Mouse (Mus musculus) midbrain, embryonic 14.5 days (tissue): ENCODE measurements around the gene Ephx3. TPM values are rescaled to one million over a fixed set of nuclear protein-coding genes. Genes with fewer than 3 reads are reported as not detected.

Source experiments
- ATAC-seq: fragments of 200-750 bp; cut with Nextera tagmentation; 2 replicates; pipeline ENCODE4 v1.8.0; 2017; ENCODE audit warnings: moderate number of reproducible peaks, moderate library complexity; ENCODE audit not compliant: low FRiP score, low TSS enrichment
- DNase-seq: peaks from one replicate; pipeline ENCODE4 v3.0.0-alpha.2; 2015
- H3K27ac ChIP-seq: fragments of 300-500 bp; sonication (generic); replicated peaks from 2 replicates; pipeline ENCODE4 v1.5.1; 2014; ENCODE audit warnings: mild to moderate bottlenecking, low read depth, low read length, moderate library complexity
- H3K27me3 ChIP-seq: fragments of 300-500 bp; sonication (generic); 2 replicates; pipeline ENCODE4 v1.6.1; 2014; ENCODE audit warnings: low read length, control low read depth, mixed read lengths; ENCODE audit not compliant: control insufficient read depth, insufficient read depth
- H3K36me3 ChIP-seq: fragments of 300-500 bp; sonication (generic); 2 replicates; pipeline ENCODE4 v1.6.1; 2014; ENCODE audit warnings: low read length, control low read depth; ENCODE audit not compliant: control insufficient read depth, insufficient read depth
- H3K4me1 ChIP-seq: fragments of 300-500 bp; sonication (generic); 2 replicates; pipeline ENCODE4 v1.6.1; 2014; ENCODE audit warnings: mild to moderate bottlenecking, antibody characterized with exemption, low read length, control low read depth; ENCODE audit not compliant: control insufficient read depth, insufficient read depth
- H3K4me2 ChIP-seq: fragments of 300-500 bp; sonication (generic); 2 replicates; pipeline ENCODE4 v1.6.1; 2014; ENCODE audit warnings: mild to moderate bottlenecking, low read length, moderate library complexity
- H3K4me3 ChIP-seq: fragments of 300-500 bp; sonication (generic); replicated peaks from 2 replicates; pipeline ENCODE4 v1.5.1; 2014; ENCODE audit warnings: low read depth, low read length
- H3K9ac ChIP-seq: fragments of 300-500 bp; sonication (generic); replicated peaks from 2 replicates; pipeline ENCODE4 v1.6.1; 2014; ENCODE audit warnings: mild to moderate bottlenecking, low read length, moderate library complexity
- H3K9me3 ChIP-seq: fragments of 300-500 bp; sonication (generic); 2 replicates; pipeline ENCODE4 v1.6.1; 2016; ENCODE audit warnings: low read length, control low read depth, mixed read lengths; ENCODE audit not compliant: control insufficient read depth
- WGBS: fragments of 180-500 bp; shearing (Covaris S2); extraction: QIAGEN DNeasy Blood & Tissue Kit; methylation state at CpG from one replicate; pipeline ENCODE4 v1.1.7; 2014; 5-methylcytosine and 5-hydroxymethylcytosine counted together
- polyA plus RNA-seq: library from polyadenylated mRNA; unstranded; fragments of >200 nt; fragmentation: Nextera tagmentation; extraction: Ambion mirVana; gene quantifications from 2 replicates; pipeline ENCODE4 v1.2.1, GENCODE M21; 2014

Gene Ephx3
- polyA plus RNA-seq, 1 experiment from 2014 or later = not detected

GRCm38 (mm10) chr17:32209752-32210151 is 20.4 kb upstream of the Ephx3 start:
- H3K4me1 ChIP-seq = no peaks in the 10 kb centered on the region
- ATAC-seq (no peak), DNase-seq (peak; percentile 84)
- no peak overlapping the region for H3K27ac ChIP-seq
- peaks cover 92% of the 10 kb centered on the region for H3K36me3 ChIP-seq
- H3K9ac ChIP-seq = no peak overlapping the region
- H3K27me3 ChIP-seq = no peaks in the 10 kb centered on the region
- no peak overlapping the region for H3K4me3 ChIP-seq
- 30% methylated on average over 3 of the region's 3 CpGs for WGBS
- H3K4me2 ChIP-seq = no peak overlapping the region
- H3K9me3 ChIP-seq = no peaks in the 10 kb centered on the region

- H3K4me3 ChIP-seq = no peak overlapping the region
- H3K4me1 ChIP-seq = no peaks in the 10 kb centered on the region
- H3K27ac ChIP-seq = 0 out of 2 replicates have a peak overlapping the region, but pooled peaks have one; percentile 8
- peak; percentile 17 for DNase-seq
- no peak for ATAC-seq
- H3K36me3 ChIP-seq = peaks cover 92% of the 10 kb centered on the region
- WGBS = 76% methylated on average over 6 of the region's 6 CpGs
- no peaks in the 10 kb centered on the region for H3K9me3 ChIP-seq
- H3K4me2 ChIP-seq = no peak overlapping the region
- H3K27me3 ChIP-seq = no peaks in the 10 kb centered on the region
- H3K9ac ChIP-seq = no peak overlapping the region
Measured at GRCm38 (mm10) chr17:32209144-32209543, 19.8 kb upstream of the Ephx3 start.

- H3K4me3 ChIP-seq = no peak overlapping the region
- no peaks in the 10 kb centered on the region for H3K27me3 ChIP-seq
- H3K9ac ChIP-seq = no peak overlapping the region
- no peaks in the 10 kb centered on the region for H3K4me1 ChIP-seq
- no peak overlapping the region for H3K27ac ChIP-seq
- H3K4me2 ChIP-seq = no peak overlapping the region
- whole genome bisulfite sequencing = 82% methylated on average over 5 of the region's 5 CpGs
- DNase-seq (no peak), ATAC-seq (no peak)
- peaks cover 92% of the 10 kb centered on the region for H3K36me3 ChIP-seq
- H3K9me3 ChIP-seq = no peaks in the 10 kb centered on the region
Measured at GRCm38 (mm10) chr17:32207586-32208245, 18.4 kb upstream of the Ephx3 start.

- ATAC-seq = no peak
- H3K4me3 ChIP-seq = no peak overlapping the region
- H3K4me2 ChIP-seq = no peak overlapping the region
- no peak overlapping the region for H3K27ac ChIP-seq
- peaks cover 94% of the 10 kb centered on the region for H3K36me3 ChIP-seq
- H3K4me1 ChIP-seq = no peaks in the 10 kb centered on the region
- 95% methylated on average over 3 of the region's 3 CpGs for WGBS
- H3K9ac ChIP-seq = no peak overlapping the region
- no peaks in the 10 kb centered on the region for H3K9me3 ChIP-seq
- H3K27me3 ChIP-seq = no peaks in the 10 kb centered on the region
- no peak for DNase-seq
Measured at GRCm38 (mm10) chr17:32205345-32205744, 16.0 kb upstream of the Ephx3 start.

- no peak for ATAC-seq
- Histone ChIP-seq H3K36me3 (peaks cover 96% of the 10 kb centered on the region), H3K9me3 (no peaks in the 10 kb centered on the region), H3K4me2 (no peak overlapping the region), H3K27me3 (no peaks in the 10 kb centered on the region), H3K4me1 (no peaks in the 10 kb centered on the region), H3K4me3 (no peak overlapping the region), H3K27ac (no peak overlapping the region), H3K9ac (no peak overlapping the region)
- WGBS = 94% methylated on average over 3 of the region's 3 CpGs
- DNase-seq = no peak
Measured at GRCm38 (mm10) chr17:32202972-32203371, 13.6 kb upstream of the Ephx3 start.

GRCm38 (mm10) chr17:32201086-32201485 is 11.7 kb upstream of the Ephx3 start:
- Histone ChIP-seq H3K9ac (no peak overlapping the region), H3K9me3 (no peaks in the 10 kb centered on the region), H3K4me2 (no peak overlapping the region), H3K4me1 (no peaks in the 10 kb centered on the region), H3K27me3 (no peaks in the 10 kb centered on the region), H3K27ac (no peak overlapping the region), H3K4me3 (no peak overlapping the region), H3K36me3 (peaks cover 98% of the 10 kb centered on the region)
- DNase-seq (no peak), ATAC-seq (no peak)
- 86% methylated on average over 5 of the region's 5 CpGs for WGBS

GRCm38 (mm10) chr17:32199796-32200195 is 10.4 kb upstream of the Ephx3 start:
- no peak overlapping the region for H3K4me2 ChIP-seq
- 93% methylated on average over 2 of the region's 2 CpGs for WGBS
- H3K27me3 ChIP-seq = no peaks in the 10 kb centered on the region
- H3K9me3 ChIP-seq = no peaks in the 10 kb centered on the region
- H3K36me3 ChIP-seq = peaks cover 92% of the 10 kb centered on the region
- no peak overlapping the region for H3K4me3 ChIP-seq
- ATAC-seq = no peak
- H3K27ac ChIP-seq = no peak overlapping the region
- no peak overlapping the region for H3K9ac ChIP-seq
- no peaks in the 10 kb centered on the region for H3K4me1 ChIP-seq
- DNase-seq = no peak

GRCm38 (mm10) chr17:32197156-32197555 is 7.8 kb upstream of the Ephx3 start:
- Histone ChIP-seq H3K36me3 (peaks cover 66% of the 10 kb centered on the region), H3K4me1 (no peaks in the 10 kb centered on the region), H3K9ac (no peak overlapping the region), H3K9me3 (no peaks in the 10 kb centered on the region), H3K4me2 (no peak overlapping the region), H3K27me3 (no peaks in the 10 kb centered on the region), H3K4me3 (no peak overlapping the region), H3K27ac (no peak overlapping the region)
- ATAC-seq (no peak), DNase-seq (no peak)
- WGBS = 83% methylated on average over 14 of the region's 14 CpGs

GRCm38 (mm10) chr17:32195725-32196124 is 6.4 kb upstream of the Ephx3 start:
- no peaks in the 10 kb centered on the region for H3K4me1 ChIP-seq
- no peak overlapping the region for H3K4me3 ChIP-seq
- H3K27ac ChIP-seq = no peak overlapping the region
- no peaks in the 10 kb centered on the region for H3K27me3 ChIP-seq
- DNase-seq = no peak
- H3K9ac ChIP-seq = no peak overlapping the region
- no peak for ATAC-seq
- no peak overlapping the region for H3K4me2 ChIP-seq
- WGBS = 98% methylated on average over 5 of the region's 5 CpGs
- no peaks in the 10 kb centered on the region for H3K9me3 ChIP-seq
- H3K36me3 ChIP-seq = peaks cover 52% of the 10 kb centered on the region
